8 mouse cellular contexts compared by ENCODE assay signal in the genomic region with DNA sequence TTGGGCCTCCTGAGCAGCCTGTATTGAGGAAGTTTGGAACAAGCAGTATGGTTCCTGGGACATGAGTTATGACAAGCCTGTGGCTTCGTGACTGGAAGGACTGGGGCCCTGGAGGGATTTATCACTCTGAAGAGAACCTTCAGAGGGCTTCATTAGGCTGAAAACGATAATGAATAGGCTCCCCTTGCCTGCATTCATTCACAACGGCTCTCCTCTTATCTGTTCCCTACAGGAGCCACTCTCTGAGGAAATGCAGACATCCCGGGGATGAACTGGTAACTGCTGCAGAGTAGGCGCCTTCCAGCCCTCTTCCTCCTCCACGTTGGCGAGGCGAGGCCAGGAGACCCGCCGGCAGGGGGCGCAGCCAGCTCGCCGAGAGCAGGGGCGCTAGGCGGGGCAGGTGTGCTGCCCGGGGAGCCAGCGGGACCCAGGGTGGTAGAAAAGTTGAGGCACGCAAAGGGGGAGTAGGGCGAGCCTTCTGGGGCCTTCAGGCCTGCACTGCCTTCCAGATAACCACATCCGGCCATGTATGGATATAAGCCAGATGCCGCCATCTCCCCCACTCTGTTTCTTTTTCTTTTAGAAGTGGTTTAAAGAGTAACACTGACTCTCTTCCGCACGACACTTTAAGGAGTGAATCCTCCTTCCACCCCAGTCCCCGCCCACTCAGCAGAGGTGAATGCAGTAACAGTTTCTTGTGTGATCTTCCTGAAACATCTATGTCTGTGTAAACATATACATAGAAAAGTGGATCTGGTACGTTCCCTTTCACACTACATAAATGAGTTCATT. TPM values are rescaled to one million over a fixed set of nuclear protein-coding genes. Genes with fewer than 3 reads are reported as not detected.
A peak's percentile ranks its signal among the peaks of the same experiment; 100 is the strongest.
DNase-seq lines count a peak whose midpoint lies in the region; ATAC-seq and TF ChIP-seq lines count a peak whose summit lies in the region.

No protein-coding gene starts in this region.

- H3K79me2 ChIP-seq in heart, adult 2 months (replicated peaks; ENCODE audit: control insufficient read depth, insufficient read depth, low read length): no peaks in the 10 kb centered on the region
- no peaks in the 10 kb centered on the region for H3K79me2 ChIP-seq in liver, adult 2 months (ENCODE audit: control insufficient read depth, insufficient read depth, low read length)

- TF ChIP-seq EP300 in heart, adult 2 months (IDR thresholded peaks at IDR 0.05; ENCODE audit: insufficient read depth, low read depth, low read length): no peak

- H3K27me3 ChIP-seq in erythroblast, embryonic 14.5 days (ENCODE audit: control insufficient read depth): no peaks in the 10 kb centered on the region
- H3K27me3 ChIP-seq in heart, adult 2 months (ENCODE audit: control insufficient read depth, insufficient read depth, low read length): no peaks in the 10 kb centered on the region
- no peaks in the 10 kb centered on the region for H3K27me3 ChIP-seq in liver, adult 2 months (ENCODE audit: control insufficient read depth, insufficient read depth, low read length)

- peak overlapping the region; percentile 35 for H3K4me3 ChIP-seq in erythroblast, embryonic 14.5 days (replicated peaks)
- H3K4me3 ChIP-seq in heart, adult 2 months: no peak overlapping the region
- H3K4me3 ChIP-seq in liver, adult 2 months (ENCODE audit: insufficient read depth, low read depth, low read length): no peak overlapping the region

- intact Hi-C loops in heart, adult 2 months (cut with DNase I): loop anchor here (2.0 kb wide), 2 partner anchors 169 to 935 kb away; no protein-coding TSS in a partner anchor

- peak; percentile 87 for DNase-seq in embryo, embryonic 9.5 days (ENCODE audit: extremely low spot score)
- peak; percentile 79 to 85 for DNase-seq in heart, adult 2 months
- peak; percentile 83 for DNase-seq in kidney, adult 18-20 months
- peak; percentile 13 for DNase-seq in liver, adult 2 months (ENCODE audit: extremely low read depth, low read depth, low spot score)
- DNase-seq in naive thymus-derived CD4-positive, alpha-beta T cell, adult 2 months (ENCODE audit: low read depth): peak; percentile 92
- DNase-seq in spleen, postnatal 4 days (ENCODE audit: low spot score in 2 of 2): peak; percentile 84 to 95

- no peak overlapping the region for H3K27ac ChIP-seq in heart, adult 2 months
- H3K27ac ChIP-seq in liver, adult 2 months (replicated peaks; ENCODE audit: insufficient read depth, low read depth, low read length): no peak overlapping the region

- 12% methylated on average over 25 of the region's 25 CpGs for WGBS in heart, adult 2 months
- WGBS in liver, adult 2 months: 16% methylated on average over 25 of the region's 25 CpGs

- ATAC-seq in erythroblast, adult 5-6 weeks (replicated peaks; ENCODE audit: low FRiP score, poor library complexity, severe bottlenecking): no peak; the same call in 1 of the 2 replicates

- H3K9me3 ChIP-seq in erythroblast, embryonic 14.5 days (ENCODE audit: control insufficient read depth, low read length): no peaks in the 10 kb centered on the region

- peak; percentile 95; the same call in 1 of the 2 replicates for TF ChIP-seq CTCF in heart, adult 2 months (IDR thresholded peaks at IDR 0.05)
- peak; percentile 85 for TF ChIP-seq CTCF in liver, adult 2 months (IDR thresholded peaks at IDR 0.05; ENCODE audit: low read depth, low read length)

- peaks cover 30% of the 10 kb centered on the region for H3K4me1 ChIP-seq in erythroblast, embryonic 14.5 days (ENCODE audit: control insufficient read depth)
- no peaks in the 10 kb centered on the region; the same call in 1 of the 2 replicates for H3K4me1 ChIP-seq in heart, adult 2 months (ENCODE audit: control insufficient read depth, insufficient read depth, low read length)
- H3K4me1 ChIP-seq in liver, adult 2 months (ENCODE audit: control insufficient read depth, insufficient read depth, low read length): peaks cover 4% of the 10 kb centered on the region

- no peak for TF ChIP-seq POLR2A in heart, adult 2 months (IDR thresholded peaks at IDR 0.05; ENCODE audit: insufficient read depth, low read depth, low read length)
- no peak for TF ChIP-seq POLR2A in liver, adult 2 months (IDR thresholded peaks at IDR 0.05; ENCODE audit: extremely low read depth, insufficient read depth, low read length)

- H3K36me3 ChIP-seq in erythroblast, embryonic 14.5 days (ENCODE audit: control insufficient read depth): no peaks in the 10 kb centered on the region
- no peaks in the 10 kb centered on the region for H3K36me3 ChIP-seq in heart, adult 2 months (ENCODE audit: control insufficient read depth, insufficient read depth, low read length)
- H3K36me3 ChIP-seq in liver, adult 2 months (ENCODE audit: control insufficient read depth, insufficient read depth, low read length): no peaks in the 10 kb centered on the region

- no peak overlapping the region for H3K9ac ChIP-seq in heart, adult 2 months (ENCODE audit: low read depth, low read length)
- no peak overlapping the region for H3K9ac ChIP-seq in liver, adult 2 months (ENCODE audit: low read depth, low read length)

RNA-seq across cellular contexts. Expression of gene Dlk1, which starts 14.9 kb away (rescaled TPM):
- polyA plus RNA-seq in erythroblast, embryonic 14.5 days (2012): 4.7 and 5.2 TPM in 2 replicates
- total RNA-seq in erythroblast, adult 5-6 weeks (2015; ENCODE audit: low replicate concordance): 2.5 TPM in 1 of 2 replicates, not detected in the other
- total RNA-seq in erythroblast, adult 5-6 weeks (2017; ENCODE audit: low replicate concordance): not detected in 2 replicates
- total RNA-seq in heart, adult 2 months (2021): under 1 TPM in 1 of 2 experiments, not detected in 1; 0.23 TPM
- polyA plus RNA-seq in heart, adult 2 months (2012; rRNA removed): 0.90 and 1.3 TPM in 2 replicates
- not detected in 2 replicates for total RNA-seq in liver, adult 2 months (2014; rRNA removed)
- 0.05 TPM in 1 of 2 replicates, not detected in the other for polyA plus RNA-seq in liver, adult 2 months (2012; rRNA removed)

Comparison
In these comparisons a context has a peak if more than half of its experiments do, and no peak if none do; other contexts are left out.
1. DNase-seq: peak in every context shown above with its lines; median percentile 92 in naive thymus-derived CD4-positive, alpha-beta T cell, adult 2 months; 90 in spleen, postnatal 4 days; 87 in embryo, embryonic 9.5 days; 83 in kidney, adult 18-20 months; 82 in heart, adult 2 months; 13 in liver, adult 2 months.